Mouse (Mus musculus): ENCODE results near the gene Fbxo46. TPM values are rescaled to one million over a fixed set of nuclear protein-coding genes. Genes with fewer than 3 reads are reported as not detected.

Fbxo46 gene
- total RNA-seq, 2 experiments from 2014 or later = 2.3 to 3.0 TPM

GRCm38 (mm10) chr7:19178443-19179092, 58.9 kb downstream of the Fbxo46 start:
- peak overlapping the region; percentile 56 for H3K4me3 ChIP-seq
- DNase-seq = peak; percentile 75
- peak; percentile 87 for TF ChIP-seq CTCF (IDR thresholded peaks at IDR 0.05)
- intact Hi-C loops (cut with DNase I) = loop anchor here (2.0 to 5.0 kb wide), 3 partner anchors 30 to 122 kb away; partner anchors contain the start of genes Ppm1n and Rtn2
- H3K27ac ChIP-seq = no peak overlapping the region

DNA sequence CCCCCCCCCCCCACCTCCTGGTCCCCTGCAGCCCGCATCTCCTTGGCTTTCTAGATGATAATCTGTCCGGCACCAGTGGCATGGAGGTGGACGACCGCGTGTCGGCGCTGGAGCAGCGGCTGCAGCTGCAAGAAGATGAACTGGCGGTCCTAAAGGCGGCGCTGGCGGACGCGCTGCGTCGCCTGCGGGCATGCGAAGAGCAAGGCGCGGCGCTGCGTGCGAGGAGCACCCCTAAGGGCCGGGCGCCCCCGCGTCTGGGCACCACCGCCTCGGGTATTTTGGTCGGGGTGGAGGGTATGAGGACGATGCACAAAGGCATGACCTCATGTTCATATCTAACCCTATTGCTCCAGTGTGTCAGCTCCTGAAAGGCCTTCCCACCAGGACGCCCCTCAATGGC, 59.5 kb downstream of the Fbxo46 start:
- peak; percentile 71 for TF ChIP-seq CTCF (IDR thresholded peaks at IDR 0.05)
- H3K27ac ChIP-seq = no peak overlapping the region
- intact Hi-C loops (cut with DNase I) = loop anchor here (2.0 to 5.0 kb wide), 3 partner anchors 30 to 122 kb away; partner anchors contain the start of genes Ppm1n and Rtn2
- H3K4me3 ChIP-seq = peak overlapping the region; percentile 56
- peak; percentile 82 for DNase-seq

GRCm38 (mm10) chr7:19179936-19180335, 60.3 kb downstream of the Fbxo46 start:
- TF ChIP-seq CTCF (IDR thresholded peaks at IDR 0.05) = no peak
- Histone ChIP-seq H3K27ac (no peak overlapping the region), H3K4me3 (no peak overlapping the region)
- intact Hi-C loops (cut with DNase I) = loop anchor here (2.0 to 5.0 kb wide), 3 partner anchors 29 to 121 kb away; partner anchors contain the start of genes Ppm1n and Rtn2
- DNase-seq = no peak

GRCm38 (mm10) chr7:19180862-19181429, 61.3 kb downstream of the Fbxo46 start:
- DNase-seq = peak; percentile 69
- intact Hi-C loops (cut with DNase I) = no loop called here
- no peak for TF ChIP-seq CTCF (IDR thresholded peaks at IDR 0.05)
- H3K27ac ChIP-seq = peak overlapping the region; percentile 80
- peak overlapping the region; percentile 72 for H3K4me3 ChIP-seq

- no peak overlapping the region; the same call in 1 of the 2 replicates for H3K27ac ChIP-seq
- TF ChIP-seq CTCF (IDR thresholded peaks at IDR 0.05) = no peak
- no peak overlapping the region for H3K4me3 ChIP-seq
- intact Hi-C loops (cut with DNase I) = no loop called here
- DNase-seq = peak; percentile 48
Measured at GRCm38 (mm10) chr7:19184250-19184649, 64.6 kb downstream of the Fbxo46 start.

- no peak overlapping the region; the same call in 1 of the 2 replicates for H3K27ac ChIP-seq
- intact Hi-C loops (cut with DNase I) = no loop called here
- TF ChIP-seq CTCF (IDR thresholded peaks at IDR 0.05) = no peak
- no peak overlapping the region for H3K4me3 ChIP-seq
- no peak for DNase-seq
Measured at GRCm38 (mm10) chr7:19184758-19185157, 65.1 kb downstream of the Fbxo46 start.

Small RNA genes lying within 50 kb of the gene (microRNA-seq; reads per million reads assigned to microRNA genes)
- gene Mir3100 (8.7 reads per million, percentile 4 among the genes with 10 or more reads in this experiment), gene Mir330 (61.4 reads per million, percentile 36 among the genes with 10 or more reads in this experiment)

Other genes starting within 250 kb of the Fbxo46 start
- gene Pglyrp1, start 248.5 kb upstream of the Fbxo46 start, total RNA-seq (2021) = not detected
- 1 to 10 TPM; 4.1 to 5.6 TPM for gene Ccdc61, start 209.4 kb upstream of the Fbxo46 start, total RNA-seq (2021)
- 1 to 10 TPM; 1.6 to 2.1 TPM for gene Nova2, start 194.0 kb upstream of the Fbxo46 start, total RNA-seq (2021)
- gene Nanos2, start 132.5 kb upstream of the Fbxo46 start, total RNA-seq (2021) = not detected
- gene Mypop, start 128.6 kb upstream of the Fbxo46 start, total RNA-seq (2021) = 1 to 10 TPM; 6.3 to 6.7 TPM
- gene Irf2bp1, start 115.8 kb upstream of the Fbxo46 start, total RNA-seq (2021) = 10 to 100 TPM; 18.2 to 20.5 TPM
- gene Foxa3, start 96.3 kb upstream of the Fbxo46 start, total RNA-seq (2021) = not detected
- 10 to 100 TPM; 70.9 to 81.5 TPM for gene Sympk, start 95.5 kb upstream of the Fbxo46 start, total RNA-seq (2021)
- gene Rsph6a, start 65.2 kb upstream of the Fbxo46 start, total RNA-seq (2021) = not detected
- gene Dmwd, start 43.6 kb upstream of the Fbxo46 start, total RNA-seq (2021) = 10 to 100 TPM; 31.9 to 32.1 TPM
- gene Dmpk, start 36.0 kb upstream of the Fbxo46 start, total RNA-seq (2021) = 100 to 1,000 TPM; 265 to 336 TPM
- 1 to 10 TPM in 1 of 2 experiments, under 1 TPM in 1; 0.89 to 2.3 TPM for gene Six5, start 25.3 kb upstream of the Fbxo46 start, total RNA-seq (2021)
- not detected for gene Gm4969, start 1.5 kb upstream of the Fbxo46 start, total RNA-seq (2021)
- gene Qpctl, start 29.4 kb downstream of the Fbxo46 start, total RNA-seq (2021) = 1 to 10 TPM; 2.0 TPM
- gene Snrpd2, start 29.9 kb downstream of the Fbxo46 start, total RNA-seq (2021) = 10 to 100 TPM; 49.7 to 58.0 TPM
- not detected for gene Gipr, start 46.3 kb downstream of the Fbxo46 start, total RNA-seq (2021)
- 10 to 100 TPM in 1 of 2 experiments, 1 to 10 TPM in 1; 9.5 to 10.5 TPM for gene Eml2, start 56.6 kb downstream of the Fbxo46 start, total RNA-seq (2021)
- 1 to 10 TPM; 1.9 to 2.9 TPM for gene Gpr4, start 92.7 kb downstream of the Fbxo46 start, total RNA-seq (2021)
- gene Opa3, start 108.5 kb downstream of the Fbxo46 start, total RNA-seq (2021) = 10 to 100 TPM; 41.9 to 52.4 TPM
- 10 to 100 TPM; 13.6 to 17.3 TPM for gene Vasp, start 152.0 kb downstream of the Fbxo46 start, total RNA-seq (2021)
- under 1 TPM in 1 of 2 experiments, not detected in 1; 0.74 TPM for gene Ppm1n, start 160.2 kb downstream of the Fbxo46 start, total RNA-seq (2021)
- 1,000 to 10,000 TPM in 1 of 2 experiments, 100 to 1,000 TPM in 1; 987 to 1,150 TPM for gene Rtn2, start 162.8 kb downstream of the Fbxo46 start, total RNA-seq (2021)
- under 1 TPM; 0.22 to 0.59 TPM for gene Fosb, start 190.2 kb downstream of the Fbxo46 start, total RNA-seq (2021)
- gene Ercc1, start 224.9 kb downstream of the Fbxo46 start, total RNA-seq (2021) = 10 to 100 TPM; 28.1 to 30.4 TPM
- 10 to 100 TPM; 11.4 to 11.5 TPM for gene Cd3eap, start 239.6 kb downstream of the Fbxo46 start, total RNA-seq (2021)
- gene Ppp1r13l, start 239.9 kb downstream of the Fbxo46 start, total RNA-seq (2021) = 1 to 10 TPM; 2.1 to 4.9 TPM